Mouse (Mus musculus) kidney, embryonic 16.5 days (tissue): ENCODE measurements around the gene Denr. TPM values are rescaled to one million over a fixed set of nuclear protein-coding genes. Genes with fewer than 3 reads are reported as not detected.

Source experiments
- ATAC-seq: fragments of 200-750 bp; cut with Nextera tagmentation; 2 replicates; pipeline ENCODE4 v1.8.0; 2017; ENCODE audit warnings: moderate TSS enrichment; ENCODE audit not compliant: low FRiP score, low TSS enrichment
- H3K27ac ChIP-seq: fragments of 300-500 bp; sonication (generic); 2 replicates; pipeline ENCODE4 v1.5.1; 2014; ENCODE audit warnings: low read length
- H3K27me3 ChIP-seq: fragments of 300-500 bp; sonication (generic); 2 replicates; pipeline ENCODE4 v1.6.1; 2014; ENCODE audit warnings: low read length, control low read depth, mixed read lengths; ENCODE audit not compliant: insufficient read depth
- H3K36me3 ChIP-seq: fragments of 300-500 bp; sonication (generic); 2 replicates; pipeline ENCODE4 v1.6.1; 2014; ENCODE audit warnings: low read length, control low read depth, mixed read lengths; ENCODE audit not compliant: insufficient read depth
- H3K4me1 ChIP-seq: fragments of 300-500 bp; sonication (generic); 2 replicates; pipeline ENCODE4 v1.6.1; 2014; ENCODE audit warnings: low read length, control low read depth, mixed read lengths; ENCODE audit not compliant: insufficient read depth
- H3K4me2 ChIP-seq: fragments of 300-500 bp; sonication (generic); replicated peaks from 2 replicates; pipeline ENCODE4 v1.6.1; 2014; ENCODE audit warnings: low read depth, low read length
- H3K4me3 ChIP-seq: fragments of 300-500 bp; sonication (generic); 2 replicates; pipeline ENCODE4 v1.5.1; 2014; ENCODE audit warnings: mild to moderate bottlenecking, low read length
- H3K9ac ChIP-seq: fragments of 300-500 bp; sonication (generic); replicated peaks from 2 replicates; pipeline ENCODE4 v1.6.1; 2014; ENCODE audit warnings: low read length
- H3K9me3 ChIP-seq: fragments of 300-500 bp; sonication (generic); 2 replicates; pipeline ENCODE4 v1.6.1; 2016; ENCODE audit warnings: low read length, control low read depth
- WGBS: fragments of 180-500 bp; shearing (Covaris S2); extraction: QIAGEN DNeasy Blood & Tissue Kit; methylation state at CpG from one replicate; pipeline ENCODE4 v1.1.7; 2014; 5-methylcytosine and 5-hydroxymethylcytosine counted together
- polyA plus RNA-seq: library from polyadenylated mRNA; unstranded; fragments of >200 nt; fragmentation: Nextera tagmentation; extraction: Ambion mirVana; gene quantifications from 2 replicates; pipeline ENCODE4 v1.2.1, GENCODE M21; 2015

Gene Denr
- polyA plus RNA-seq: 107 and 124 TPM in 2 replicates

DNA sequence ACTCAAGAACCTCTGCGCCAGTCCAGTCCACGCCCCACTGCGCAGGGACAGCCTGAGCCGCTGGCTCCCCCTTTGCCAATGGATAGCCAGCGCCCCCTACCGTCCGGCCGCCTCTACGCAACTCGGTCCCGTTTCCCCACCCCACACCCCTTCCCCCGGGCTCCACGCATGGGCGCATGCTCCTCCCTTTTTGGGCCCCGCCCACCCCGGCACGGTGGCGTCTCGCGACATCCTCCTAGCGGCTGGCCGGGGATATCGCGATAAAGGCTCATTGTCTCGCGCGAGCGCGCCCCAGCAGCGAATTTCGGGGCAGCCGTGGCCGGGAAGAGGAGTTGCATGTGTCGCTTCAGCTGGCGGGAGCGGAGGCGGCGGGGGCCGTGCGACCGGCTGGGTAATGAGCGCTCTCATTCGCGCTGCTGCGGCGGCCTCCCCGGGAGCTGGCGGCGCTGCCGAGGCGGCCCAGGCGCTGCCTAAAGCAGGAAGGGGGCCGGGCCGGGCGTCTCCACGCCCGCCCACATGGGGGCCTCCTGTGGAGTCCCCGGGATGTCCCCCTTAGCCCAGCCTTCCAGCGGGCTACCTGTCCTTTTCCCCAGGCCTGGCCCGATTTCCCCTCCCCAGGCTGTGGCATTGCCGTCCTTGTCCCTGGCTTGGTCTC lies at the start of gene Denr:
Gene Denr (plus strand): TSS at position 200 of the 655 bp plus-strand sequence.
- Histone ChIP-seq H3K4me3 (peak within 1 kb of the TSS; percentile 80), H3K36me3 (peaks cover 33% of the 10 kb centered on the region), H3K27ac (peak within 1 kb of the TSS; percentile 25), H3K4me1 (peaks cover 14% of the 10 kb centered on the region), H3K4me2 (peak within 1 kb of the TSS; percentile 96), H3K9me3 (no peaks in the 10 kb centered on the region), H3K9ac (peak within 1 kb of the TSS; percentile 90), H3K27me3 (no peaks in the 10 kb centered on the region)
- ATAC-seq: peak; percentile 98
- under 1% methylated on average over 57 of the region's 61 CpGs for WGBS

DNA sequence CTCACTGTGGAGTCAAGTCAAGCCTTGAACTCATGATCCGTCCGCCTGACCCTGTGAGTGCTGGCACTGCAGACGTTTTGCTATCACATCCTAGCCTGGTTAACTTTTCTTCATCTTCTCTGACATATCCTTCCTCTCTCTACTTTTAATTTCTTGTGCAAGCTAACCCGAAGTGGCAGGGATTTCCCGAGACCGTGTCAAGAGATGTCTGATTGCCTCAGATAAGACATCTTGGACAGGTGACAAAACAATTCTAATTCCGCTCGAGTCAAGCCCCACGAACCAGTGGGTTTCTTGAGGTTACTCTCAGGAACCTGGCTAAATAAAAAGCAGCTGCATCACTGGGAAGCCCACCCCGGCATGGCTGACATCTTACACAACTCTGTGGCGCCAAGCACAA lies 48.2 kb upstream of the Denr start:
- no peak overlapping the region for H3K4me2 ChIP-seq
- no peaks in the 10 kb centered on the region for H3K27me3 ChIP-seq
- H3K9me3 ChIP-seq: no peaks in the 10 kb centered on the region
- H3K4me1 ChIP-seq: peaks cover 13% of the 10 kb centered on the region; the same call in 1 of the 2 replicates
- no peak overlapping the region for H3K4me3 ChIP-seq
- no peak overlapping the region for H3K27ac ChIP-seq
- ATAC-seq: no peak
- no peak overlapping the region for H3K9ac ChIP-seq
- WGBS: 63% methylated on average over 11 of the region's 11 CpGs
- H3K36me3 ChIP-seq: no peaks in the 10 kb centered on the region

DNA sequence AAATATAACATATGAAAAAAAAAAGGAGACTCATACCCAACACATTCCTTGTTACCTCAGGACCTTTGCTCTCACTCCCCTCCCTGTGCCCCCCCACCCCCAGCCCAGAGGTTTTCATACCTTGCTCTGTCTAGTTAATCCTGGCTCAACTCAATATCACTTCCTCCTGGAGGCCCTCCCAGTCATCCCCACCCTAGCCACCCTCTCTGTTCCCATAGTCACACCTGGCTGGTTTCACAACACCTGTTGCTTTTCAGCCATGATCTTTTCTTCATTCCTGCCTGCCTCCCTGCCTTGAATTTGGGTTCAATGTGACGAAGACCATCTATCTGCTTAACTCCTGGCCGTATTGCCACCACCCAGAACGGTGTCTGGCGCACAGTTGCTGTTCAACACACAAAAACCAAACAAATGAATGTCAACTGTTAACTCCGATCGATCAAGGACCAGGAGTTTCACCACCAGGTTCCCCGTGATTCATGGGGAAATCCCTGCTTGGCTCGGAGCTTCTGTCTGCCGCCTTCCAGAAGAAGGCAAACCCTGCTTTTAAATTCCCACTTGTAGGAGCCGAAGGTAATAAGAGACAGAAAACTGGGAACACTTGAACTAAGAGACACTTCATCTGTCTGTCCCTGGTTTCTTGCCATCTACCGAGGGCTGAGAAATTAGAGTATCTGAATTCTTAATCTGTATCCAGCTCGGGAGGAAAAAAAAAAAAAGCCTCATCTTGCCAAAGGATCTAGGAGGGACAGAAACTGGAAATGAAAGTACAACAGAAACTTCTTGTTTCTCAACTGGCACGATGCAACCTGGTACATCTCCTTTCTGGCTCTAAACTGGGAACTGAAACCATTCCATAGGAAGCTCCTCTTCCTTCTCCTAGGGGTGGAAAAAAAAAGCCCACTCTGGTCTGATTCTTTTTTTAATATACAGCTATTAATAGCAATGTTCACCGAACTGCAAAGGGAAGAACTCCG lies 44.3 kb upstream of the Denr start:
- Histone ChIP-seq H3K4me2 (no peak overlapping the region; the same call in 1 of the 2 replicates), H3K27ac (no peak overlapping the region), H3K36me3 (no peaks in the 10 kb centered on the region), H3K9me3 (no peaks in the 10 kb centered on the region), H3K4me1 (peaks cover 13% of the 10 kb centered on the region; the same call in 1 of the 2 replicates), H3K9ac (no peak overlapping the region), H3K27me3 (no peaks in the 10 kb centered on the region), H3K4me3 (no peak overlapping the region)
- WGBS: 71% methylated on average over 15 of the region's 15 CpGs
- ATAC-seq: no peak

DNA sequence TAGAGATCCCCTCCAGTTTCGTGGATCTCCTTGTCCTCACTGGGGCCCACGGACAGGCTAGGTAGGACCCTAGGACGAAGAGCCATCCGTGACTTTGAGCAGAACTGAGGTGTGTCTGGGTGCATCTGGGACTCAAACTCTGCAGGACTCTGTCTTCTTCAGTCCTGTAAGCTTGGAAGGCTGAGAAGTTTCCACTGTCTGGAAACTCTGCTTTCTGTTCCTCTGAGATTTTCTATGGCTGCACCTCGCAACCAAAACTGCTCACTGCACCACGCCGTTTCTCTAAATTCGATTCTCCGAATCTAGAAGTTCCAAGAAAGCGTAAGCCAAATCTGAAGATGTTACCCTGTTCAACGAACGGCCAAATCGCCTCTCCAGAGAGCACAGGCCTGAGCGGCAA lies 43.0 kb upstream of the Denr start:
- H3K4me1 ChIP-seq: peaks cover 13% of the 10 kb centered on the region; the same call in 1 of the 2 replicates
- 85% methylated on average over 14 of the region's 14 CpGs for WGBS
- H3K4me2 ChIP-seq: no peak overlapping the region
- no peak overlapping the region for H3K4me3 ChIP-seq
- H3K9me3 ChIP-seq: no peaks in the 10 kb centered on the region
- no peak overlapping the region for H3K9ac ChIP-seq
- no peaks in the 10 kb centered on the region for H3K27me3 ChIP-seq
- ATAC-seq: no peak
- no peak overlapping the region for H3K27ac ChIP-seq
- H3K36me3 ChIP-seq: no peaks in the 10 kb centered on the region

DNA sequence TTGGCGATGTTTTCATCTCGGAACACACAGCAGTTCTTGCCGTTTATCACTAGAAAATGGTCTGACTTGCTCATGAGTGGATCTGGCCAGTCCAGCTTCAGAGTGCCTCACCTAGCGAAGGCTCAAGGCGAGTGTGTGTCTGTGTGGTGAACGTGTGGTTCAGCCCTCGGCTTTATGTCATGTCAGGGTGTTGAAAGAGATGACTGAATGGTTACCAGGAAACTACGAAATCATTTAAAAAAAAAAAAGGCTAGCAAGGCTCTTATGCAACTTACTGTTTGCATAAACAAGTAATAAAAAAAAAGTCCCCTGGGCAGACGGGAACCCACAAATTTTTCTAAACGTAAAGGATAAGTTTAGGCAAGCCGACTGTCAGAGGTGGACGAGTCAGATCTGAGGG lies 41.6 kb upstream of the Denr start, which contains the start of gene Hcar2:
Gene Hcar2 (minus strand): TSS at position 135 of the 400 bp plus-strand sequence.
- H3K4me1 ChIP-seq: peaks cover 8% of the 10 kb centered on the region; the same call in 1 of the 2 replicates
- no peak within 1 kb of the TSS for H3K9ac ChIP-seq
- no peaks in the 10 kb centered on the region for H3K36me3 ChIP-seq
- H3K27me3 ChIP-seq: no peaks in the 10 kb centered on the region
- H3K4me2 ChIP-seq: no peak within 1 kb of the TSS
- H3K9me3 ChIP-seq: no peaks in the 10 kb centered on the region
- H3K4me3 ChIP-seq: no peak within 1 kb of the TSS
- no peak within 1 kb of the TSS for H3K27ac ChIP-seq
- 74% methylated on average over 12 of the region's 12 CpGs for WGBS
- ATAC-seq: no peak

DNA sequence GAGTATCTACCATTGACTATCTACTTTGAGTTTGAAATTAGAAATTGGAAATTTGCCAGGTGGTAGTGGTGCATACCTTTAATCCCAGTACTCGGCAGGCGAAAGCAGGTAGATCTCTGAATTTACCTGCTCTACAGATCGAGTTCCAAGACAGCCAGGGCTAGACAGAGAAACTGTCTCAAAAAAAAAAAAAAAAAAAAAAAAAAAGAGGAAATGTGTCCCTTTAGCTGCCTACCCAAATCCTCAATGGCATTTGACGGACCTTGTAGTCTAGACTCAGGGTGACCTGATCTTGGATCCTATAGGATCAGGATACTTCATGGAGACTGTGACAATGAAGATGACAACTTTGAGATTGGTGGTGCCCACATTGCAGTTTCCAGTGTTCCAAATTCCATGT lies 40.5 kb upstream of the Denr start:
- no peak overlapping the region for H3K9ac ChIP-seq
- no peaks in the 10 kb centered on the region for H3K27me3 ChIP-seq
- no peaks in the 10 kb centered on the region for H3K36me3 ChIP-seq
- H3K27ac ChIP-seq: no peak overlapping the region
- H3K9me3 ChIP-seq: no peaks in the 10 kb centered on the region
- 84% methylated on average over 4 of the region's 4 CpGs for WGBS
- no peak for ATAC-seq
- H3K4me2 ChIP-seq: no peak overlapping the region
- peaks cover 8% of the 10 kb centered on the region; the same call in 1 of the 2 replicates for H3K4me1 ChIP-seq
- no peak overlapping the region for H3K4me3 ChIP-seq

DNA sequence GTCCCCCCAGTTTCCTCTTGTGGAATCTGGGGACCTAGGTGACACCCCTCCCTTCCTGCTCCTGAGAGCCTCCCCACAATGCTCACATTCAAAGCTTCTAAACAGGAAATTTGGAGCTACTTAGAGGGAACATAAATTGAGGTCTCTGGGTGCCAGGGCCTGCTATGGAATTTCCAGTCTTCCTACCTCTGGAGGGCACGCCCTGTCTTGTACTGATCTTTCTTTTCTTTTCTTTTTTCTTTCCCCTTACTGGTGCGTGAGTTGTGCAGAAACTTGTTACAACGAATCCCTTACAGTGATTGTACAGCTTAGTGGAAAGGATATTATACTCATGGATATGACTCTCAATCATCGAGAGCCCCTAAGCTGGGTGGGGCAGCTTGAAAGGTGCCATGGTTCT lies 37.4 kb upstream of the Denr start:
- H3K36me3 ChIP-seq: no peaks in the 10 kb centered on the region
- H3K9ac ChIP-seq: no peak overlapping the region
- no peak overlapping the region for H3K4me3 ChIP-seq
- H3K27ac ChIP-seq: no peak overlapping the region
- no peaks in the 10 kb centered on the region for H3K9me3 ChIP-seq
- WGBS: 90% methylated on average over 4 of the region's 4 CpGs
- H3K4me1 ChIP-seq: no peaks in the 10 kb centered on the region
- H3K4me2 ChIP-seq: no peak overlapping the region
- H3K27me3 ChIP-seq: no peaks in the 10 kb centered on the region
- ATAC-seq: no peak

DNA sequence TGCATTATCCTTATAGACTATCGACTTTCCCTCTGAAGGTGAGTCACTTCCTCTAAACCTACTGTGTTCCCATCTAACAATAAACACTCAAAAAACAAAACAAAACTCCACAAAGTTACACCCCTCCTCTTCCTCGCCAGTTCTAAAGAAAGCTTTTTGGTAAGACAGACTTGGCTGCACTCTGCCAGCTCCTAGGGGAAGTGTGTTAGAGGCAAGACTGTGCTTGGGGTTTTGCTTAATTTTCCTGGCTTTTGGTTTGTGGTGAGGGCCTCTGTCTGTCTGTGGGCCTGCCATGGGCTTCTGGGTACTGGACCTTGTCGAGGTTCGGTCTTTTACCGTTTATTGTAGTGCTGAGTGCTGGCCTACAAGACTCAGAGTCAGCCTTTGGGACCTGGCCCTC lies 32.8 kb upstream of the Denr start:
- H3K4me3 ChIP-seq: no peak overlapping the region
- H3K9ac ChIP-seq: no peak overlapping the region
- H3K9me3 ChIP-seq: no peaks in the 10 kb centered on the region
- H3K4me2 ChIP-seq: no peak overlapping the region
- WGBS: 87% methylated on average over 5 of the region's 5 CpGs
- no peaks in the 10 kb centered on the region for H3K27me3 ChIP-seq
- H3K4me1 ChIP-seq: peaks cover 16% of the 10 kb centered on the region
- no peak for ATAC-seq
- H3K27ac ChIP-seq: no peak overlapping the region
- no peaks in the 10 kb centered on the region for H3K36me3 ChIP-seq

DNA sequence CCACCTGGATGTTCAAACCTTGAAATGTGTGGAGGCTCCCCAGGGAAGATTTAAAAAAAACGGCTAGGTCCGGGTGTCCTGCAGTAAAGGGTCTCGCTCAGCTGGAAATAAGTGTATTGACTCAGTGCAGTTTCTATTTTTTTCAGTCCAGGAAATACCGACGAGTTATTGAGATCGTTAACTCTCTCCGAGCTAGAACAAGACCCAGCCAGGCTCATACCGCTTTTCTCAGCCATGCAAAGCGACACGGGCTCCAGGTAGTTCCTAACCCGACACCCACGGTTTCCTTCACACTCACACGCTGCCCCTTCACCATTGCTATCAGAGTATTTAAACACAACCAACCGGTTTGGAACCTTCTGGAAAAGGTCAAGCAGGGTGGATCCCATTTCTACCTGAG lies 28.9 kb upstream of the Denr start:
- WGBS: 15% methylated on average over 14 of the region's 14 CpGs
- peak overlapping the region; percentile 42 for H3K4me2 ChIP-seq
- 0 out of 2 replicates have a peak, but pooled peaks have one; percentile 43 for ATAC-seq
- peak overlapping the region; percentile 43; the same call in 1 of the 2 replicates for H3K9ac ChIP-seq
- peak overlapping the region; percentile 14 for H3K4me3 ChIP-seq
- H3K4me1 ChIP-seq: peaks cover 30% of the 10 kb centered on the region
- H3K9me3 ChIP-seq: no peaks in the 10 kb centered on the region
- peak overlapping the region; percentile 65; the same call in 1 of the 2 replicates for H3K27ac ChIP-seq
- H3K36me3 ChIP-seq: no peaks in the 10 kb centered on the region
- H3K27me3 ChIP-seq: no peaks in the 10 kb centered on the region
